Mouse (Mus musculus) CH12.LX (cell line): ENCODE measurements around the gene Zfp3.

Experiments used
- CTCF ChIP-seq, 2 experiments: IDR thresholded peaks in 1 of 2; conservative IDR thresholded peaks in 1 of 2; 2 replicates each; pipeline ENCODE4 v1.5.1; 2011 to 2012; ENCODE audit warnings: low read depth in 2 of 2, low read length in 2 of 2, improper control_type of control experiment in 1 of 2, inconsistent platforms in 1 of 2, mild to moderate bottlenecking in 1 of 2, moderate library complexity in 1 of 2
- EP300 ChIP-seq: IDR thresholded peaks from 2 replicates; pipeline ENCODE4 v1.6.1; 2011; ENCODE audit warnings: low read length, improper control_type of control experiment
- MAZ ChIP-seq: IDR thresholded peaks from 2 replicates; pipeline ENCODE4 v1.6.1; 2012; ENCODE audit warnings: low read depth, mild to moderate bottlenecking, inconsistent platforms, low read length, improper control_type of control experiment, moderate library complexity
- MEF2A ChIP-seq: IDR thresholded peaks from 2 replicates; pipeline ENCODE4 v1.6.1; 2014; ENCODE audit warnings: low read depth, mild to moderate bottlenecking, inconsistent platforms, low read length, improper control_type of control experiment, borderline replicate concordance
- NELFE ChIP-seq: IDR thresholded peaks from 2 replicates; pipeline ENCODE4 v1.6.1; 2011; ENCODE audit warnings: low read depth, low read length, improper control_type of control experiment
- POLR2A ChIP-seq: IDR thresholded peaks from 2 replicates; pipeline ENCODE4 v1.6.1; 2011; ENCODE audit warnings: low read depth, mild to moderate bottlenecking, improper control_type of control experiment, low read length
- SIN3A ChIP-seq: IDR thresholded peaks from 2 replicates; pipeline ENCODE4 v1.6.1; 2012; ENCODE audit warnings: low read length, improper control_type of control experiment, inconsistent platforms
- SMC3 ChIP-seq: IDR thresholded peaks from 2 replicates; pipeline ENCODE4 v1.6.1; 2011; ENCODE audit warnings: low read depth, low read length, improper control_type of control experiment
- USF1 ChIP-seq: IDR thresholded peaks from 2 replicates; pipeline ENCODE4 v1.6.1; 2014; ENCODE audit warnings: low read depth, mild to moderate bottlenecking, inconsistent platforms, low read length, improper control_type of control experiment

DNA sequence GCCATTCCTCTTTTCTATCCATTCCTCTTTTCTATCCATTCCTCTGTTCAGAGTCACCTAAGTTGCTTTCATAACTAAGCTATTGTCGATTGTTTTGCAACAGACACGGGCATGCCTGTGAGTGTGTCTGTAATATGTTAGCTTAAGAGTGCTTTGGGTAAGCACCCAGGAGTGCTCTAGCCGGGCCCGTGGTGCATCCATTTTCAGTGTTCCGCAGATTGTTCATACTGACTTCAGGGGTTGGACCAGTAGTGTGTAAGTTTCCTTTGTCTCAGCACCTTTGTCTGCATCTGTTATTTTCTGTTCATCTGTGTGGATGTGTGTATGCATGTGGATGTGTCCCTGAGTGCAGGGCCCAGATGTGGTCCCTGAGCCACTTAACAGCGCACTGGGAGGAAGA lies 13.6 kb downstream of the Zfp3 start:
- TF ChIP-seq NELFE (no peak), CTCF (conservative IDR thresholded peaks at IDR 0.05 in 1 of 2, IDR thresholded peaks at IDR 0.05 in 1 of 2; ENCODE audit: low read depth in 2 of 2, low read length in 2 of 2) (no peak), POLR2A (no peak), SIN3A (no peak), SMC3 (no peak), USF1 (no peak), EP300 (no peak), MAZ (no peak), MEF2A (no peak)
